Comparison of ENCODE assay signal across 17 mouse cellular contexts in genomic region chr5:115775350-115775749, GRCm38 (mm10). TPM values are rescaled to one million over a fixed set of nuclear protein-coding genes. Genes with fewer than 3 reads are reported as not detected.
A peak's percentile ranks its signal among the peaks of the same experiment; 100 is the strongest.
DNase-seq lines count a peak whose midpoint lies in the region; ATAC-seq lines count a peak whose summit lies in the region.
"Had no signal": no experiment of that assay in that cellular context is flagged by ENCODE, and none has a peak within 500 bp of the region (broad histone marks: within the 10 kb centered on the region; RNA-seq: fewer than 3 reads in every experiment).

No protein-coding gene starts in this region.

- WGBS in hindbrain, embryonic 12.5 days, result 76% methylated on average over 4 of the region's 4 CpGs
- WGBS in hindbrain, embryonic 11.5 days, result 81% methylated on average over 4 of the region's 4 CpGs
- 64% methylated on average over 4 of the region's 4 CpGs for WGBS in midbrain, embryonic 14.5 days

- H3K4me1 ChIP-seq in hindbrain, embryonic 12.5 days, result no peaks in the 10 kb centered on the region
- H3K4me1 ChIP-seq in hindbrain, embryonic 11.5 days (replicated peaks; ENCODE audit: control insufficient read depth, insufficient read depth, low read length), result no peaks in the 10 kb centered on the region
- H3K4me1 ChIP-seq in midbrain, embryonic 14.5 days (ENCODE audit: control insufficient read depth, insufficient read depth, low read length), result 0 out of 2 replicates have a peak, but pooled peaks cover 5% of the 10 kb centered on the region
- H3K4me1 ChIP-seq: embryonic facial prominence, embryonic 13.5 days; lung, embryonic 15.5 days; neural tube, embryonic 15.5 days had no signal

- H3K27me3 ChIP-seq in hindbrain, embryonic 12.5 days, result no peaks in the 10 kb centered on the region
- H3K27me3 ChIP-seq in hindbrain, embryonic 11.5 days (ENCODE audit: control insufficient read depth, insufficient read depth, low read length), result no peaks in the 10 kb centered on the region
- no peaks in the 10 kb centered on the region for H3K27me3 ChIP-seq in midbrain, embryonic 14.5 days (ENCODE audit: control insufficient read depth, insufficient read depth, low read length)
- H3K27me3 ChIP-seq: embryonic facial prominence, embryonic 13.5 days; lung, embryonic 15.5 days; neural tube, embryonic 15.5 days had no signal

- no peak overlapping the region for H3K4me3 ChIP-seq in hindbrain, embryonic 12.5 days
- no peak overlapping the region for H3K4me3 ChIP-seq in hindbrain, embryonic 11.5 days (ENCODE audit: low read depth, low read length)
- no peak overlapping the region for H3K4me3 ChIP-seq in midbrain, embryonic 14.5 days (replicated peaks; ENCODE audit: low read depth, low read length)
- H3K4me3 ChIP-seq: embryonic facial prominence, embryonic 13.5 days; gastrocnemius, adult 2 months; lung, embryonic 15.5 days; neural tube, embryonic 15.5 days had no signal

- H3K4me2 ChIP-seq in hindbrain, embryonic 12.5 days (replicated peaks), result no peak overlapping the region
- H3K4me2 ChIP-seq in hindbrain, embryonic 11.5 days (replicated peaks; ENCODE audit: low read depth, low read length), result no peak overlapping the region
- 0 out of 2 replicates have a peak overlapping the region, but pooled peaks have one; percentile 10 for H3K4me2 ChIP-seq in midbrain, embryonic 14.5 days (ENCODE audit: low read length)
- H3K4me2 ChIP-seq: embryonic facial prominence, embryonic 13.5 days; lung, embryonic 15.5 days; neural tube, embryonic 15.5 days had no signal

- H3K9ac ChIP-seq in hindbrain, embryonic 12.5 days, result no peak overlapping the region
- H3K9ac ChIP-seq in hindbrain, embryonic 11.5 days (ENCODE audit: low read depth, low read length), result no peak overlapping the region
- H3K9ac ChIP-seq in midbrain, embryonic 14.5 days (replicated peaks; ENCODE audit: low read length), result no peak overlapping the region
- H3K9ac ChIP-seq: embryonic facial prominence, embryonic 13.5 days; lung, embryonic 15.5 days; neural tube, embryonic 15.5 days had no signal

- peak overlapping the region; percentile 40; the same call in 1 of the 2 replicates for H3K27ac ChIP-seq in hindbrain, embryonic 12.5 days
- H3K27ac ChIP-seq in hindbrain, embryonic 11.5 days (ENCODE audit: low read depth, low read length), result no peak overlapping the region
- H3K27ac ChIP-seq in midbrain, embryonic 14.5 days (replicated peaks; ENCODE audit: low read depth, low read length), result peak overlapping the region; percentile 77
- H3K27ac ChIP-seq: embryonic facial prominence, embryonic 13.5 days; gastrocnemius, adult 2 months; lung, embryonic 15.5 days; neural tube, embryonic 15.5 days had no signal

- H3K9me3 ChIP-seq in hindbrain, embryonic 12.5 days (replicated peaks), result no peaks in the 10 kb centered on the region
- H3K9me3 ChIP-seq in hindbrain, embryonic 11.5 days (ENCODE audit: control insufficient read depth, low read length), result no peaks in the 10 kb centered on the region
- no peaks in the 10 kb centered on the region for H3K9me3 ChIP-seq in midbrain, embryonic 14.5 days (ENCODE audit: control insufficient read depth, low read length)
- H3K9me3 ChIP-seq: embryonic facial prominence, embryonic 13.5 days; G1E; lung, embryonic 15.5 days; neural tube, embryonic 15.5 days had no signal

- no peaks in the 10 kb centered on the region for H3K36me3 ChIP-seq in hindbrain, embryonic 12.5 days
- H3K36me3 ChIP-seq in hindbrain, embryonic 11.5 days (ENCODE audit: control insufficient read depth, insufficient read depth, low read length), result no peaks in the 10 kb centered on the region
- H3K36me3 ChIP-seq in midbrain, embryonic 14.5 days (ENCODE audit: control insufficient read depth, insufficient read depth, low read length), result no peaks in the 10 kb centered on the region
- H3K36me3 ChIP-seq: embryonic facial prominence, embryonic 13.5 days; G1E; lung, embryonic 15.5 days; neural tube, embryonic 15.5 days had no signal

- no peak for DNase-seq in hindbrain, embryonic 11.5 days (ENCODE audit: low spot score)
- DNase-seq in 3134 (ENCODE audit: extremely low read depth, insufficient read length, low spot score) (peak; percentile 35), MN1 (ENCODE audit: low spot score) (peak; percentile 92)
- peak; percentile 74 for DNase-seq in midbrain, embryonic 14.5 days
- no peak for DNase-seq in thymus, postnatal 25 days
- DNase-seq in testis, postnatal 14 days (ENCODE audit: low spot score), result no peak
- DNase-seq: cerebellum, adult 9-10 months; gastrocnemius, adult 2 months; heart, adult 18-20 months; kidney, adult 11 months; kidney, postnatal 10 days had no signal

- ATAC-seq in hindbrain, embryonic 12.5 days (ENCODE audit: low FRiP score), result no peak
- ATAC-seq in hindbrain, embryonic 11.5 days (ENCODE audit: low FRiP score), result no peak
- ATAC-seq in midbrain, embryonic 14.5 days (ENCODE audit: low FRiP score, low TSS enrichment), result no peak
- ATAC-seq: CD4-positive, CD25-positive, alpha-beta regulatory T cell, adult 4 months had no signal

RNA-seq across cellular contexts. Expression of gene Bicdl1, which starts 43.9 kb away (rescaled TPM):
- 20.5 and 20.8 TPM in 2 replicates for polyA plus RNA-seq in hindbrain, embryonic 12.5 days (2016; fragmentation: Nextera tagmentation; extraction: Ambion mirVana)
- polyA plus RNA-seq in hindbrain, embryonic 11.5 days (2014; fragmentation: Nextera tagmentation; extraction: Ambion mirVana), result 12.0 and 15.8 TPM in 2 replicates
- 39.0 and 42.2 TPM in 2 replicates for polyA plus RNA-seq in midbrain, embryonic 14.5 days (2014; fragmentation: Nextera tagmentation; extraction: Ambion mirVana)

Comparison
In these comparisons a context has a peak if more than half of its experiments do, and no peak if none do; other contexts are left out.
1. DNase-seq: peak in 3134 (single experiment), MN1 (single experiment) and midbrain, embryonic 14.5 days (single experiment); none in hindbrain, embryonic 11.5 days (single experiment), thymus, postnatal 25 days (single experiment) and testis, postnatal 14 days (single experiment).